Mouse (Mus musculus): ENCODE measurements around the gene Olfr1135. TPM values are rescaled to one million over a fixed set of nuclear protein-coding genes. Genes with fewer than 3 reads are reported as not detected.

Gene Olfr1135
- polyA plus RNA-seq (2017; shearing (Covaris generic)), result not detected

DNA sequence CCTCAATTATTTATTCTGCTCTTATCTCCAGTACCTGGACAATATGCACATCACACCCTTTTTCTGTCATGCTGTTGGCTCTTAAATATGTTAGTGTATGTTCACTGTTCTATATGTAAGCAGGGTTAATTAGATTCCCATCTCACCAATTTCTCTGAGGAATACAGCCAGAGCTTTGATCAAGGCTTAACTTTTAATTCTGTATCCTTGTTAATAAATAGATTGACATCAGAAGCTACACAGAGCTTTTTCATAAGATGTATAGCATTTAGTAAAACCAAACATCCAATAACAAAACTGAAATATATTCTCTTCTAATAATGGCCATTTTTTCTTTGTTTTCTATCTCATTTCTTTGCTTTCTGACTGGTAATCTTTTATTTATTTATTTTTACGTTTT, at the start of gene Olfr1135:
Gene Olfr1135, minus strand, starts transcription at position 101 of the 400 bp plus-strand sequence.

DNA sequence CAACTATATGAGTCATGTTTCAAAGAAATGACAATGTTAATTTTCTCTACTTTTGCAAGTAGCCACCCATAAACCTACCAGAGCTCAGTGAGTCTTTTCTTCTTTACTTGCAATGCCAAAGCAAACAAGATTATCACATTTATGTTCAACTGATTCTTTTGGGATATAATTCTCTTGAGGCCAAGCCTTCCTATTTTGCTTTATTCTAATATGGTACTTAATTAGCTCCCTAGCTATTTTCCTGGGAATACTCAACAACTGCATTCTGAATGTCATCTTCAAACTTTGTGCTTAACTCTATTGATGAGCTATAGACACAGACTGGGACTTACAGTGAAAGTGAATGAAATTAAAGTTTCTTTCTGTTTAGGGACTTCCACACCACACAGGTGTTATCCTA, 39.6 kb upstream of the Olfr1135 start, which contains the start of gene Olfr1137:
Gene Olfr1137, minus strand, starts transcription at position 101 of the 400 bp plus-strand sequence.

DNA sequence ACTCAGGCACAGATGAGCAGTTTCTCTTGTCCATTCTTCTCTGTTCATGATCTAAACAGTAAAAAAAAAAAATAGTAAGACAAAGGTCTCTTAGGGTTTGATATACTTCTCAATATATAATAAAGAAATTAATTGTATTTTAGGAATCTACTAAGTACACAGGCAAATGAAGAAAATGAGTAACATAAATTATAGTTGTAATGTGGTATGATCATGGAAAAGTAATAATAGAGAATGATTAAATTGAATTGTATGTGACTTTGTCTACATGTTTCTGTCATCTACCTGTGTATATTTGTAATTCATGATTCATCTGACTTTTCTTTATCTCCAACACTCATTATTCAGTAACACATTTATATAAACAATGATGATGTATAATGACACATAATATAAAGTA, 20.4 kb upstream of the Olfr1135 start, which contains the start of gene Olfr1136:
Gene Olfr1136, minus strand, starts transcription at position 101 of the 400 bp plus-strand sequence.

DNA sequence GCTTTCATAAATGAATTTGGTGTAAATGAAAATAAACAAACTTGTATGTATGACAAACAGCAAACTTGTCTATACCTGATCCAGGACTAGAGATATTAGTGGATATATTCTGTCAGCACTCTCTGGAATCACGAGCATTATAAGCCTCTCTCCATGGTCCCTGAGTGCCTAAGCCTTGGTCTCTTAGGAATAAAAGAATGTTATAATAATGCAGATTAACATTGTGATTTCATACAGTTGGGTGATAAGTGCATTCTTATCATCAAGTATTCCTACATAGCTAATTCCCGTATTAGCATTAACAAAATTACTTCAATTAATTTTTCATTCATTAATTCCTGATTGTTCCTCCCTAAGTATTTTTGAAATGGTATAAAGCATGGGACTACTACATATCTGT, 15.1 kb downstream of the Olfr1135 start, which contains the start of gene Olfr1134:
Gene Olfr1134, minus strand, starts transcription at position 101 of the 400 bp plus-strand sequence.

DNA sequence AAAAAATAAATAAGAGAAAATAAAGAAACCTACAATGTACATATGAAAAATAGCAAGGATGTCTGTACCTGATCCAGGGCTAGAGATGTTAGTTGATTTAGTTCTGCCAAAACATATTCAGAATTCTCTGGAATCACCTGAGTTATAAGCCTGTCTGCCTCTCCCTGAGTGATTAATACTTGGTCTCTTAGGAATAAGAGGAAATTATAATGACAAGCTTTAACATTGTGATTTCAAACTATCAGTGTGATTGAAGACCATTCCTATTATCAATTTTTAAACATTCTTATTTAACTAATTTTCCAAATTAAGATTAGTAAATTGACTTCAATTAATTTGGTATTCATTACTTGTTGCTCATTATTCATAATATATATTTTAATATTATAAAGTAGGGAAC, 26.2 kb downstream of the Olfr1135 start, which contains the start of gene Olfr1133:
Gene Olfr1133, minus strand, starts transcription at position 101 of the 400 bp plus-strand sequence.

DNA sequence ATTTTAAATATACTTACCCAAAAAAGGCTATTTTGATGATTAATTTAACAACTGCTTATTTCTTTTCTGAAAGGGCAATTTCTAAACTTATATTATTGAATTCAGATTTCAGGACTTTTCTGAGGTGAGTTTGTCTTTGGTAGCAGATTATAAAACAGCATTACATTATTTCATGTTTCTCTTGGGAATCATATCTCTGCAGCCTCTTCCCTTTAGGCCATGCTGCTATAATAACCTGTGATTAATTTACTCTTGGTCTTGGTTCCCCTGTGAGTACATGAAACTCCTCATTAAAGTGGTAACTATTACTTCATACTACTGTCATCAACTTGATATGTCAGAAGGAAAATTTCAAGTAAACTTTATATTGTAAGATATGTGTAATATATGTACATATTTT, 36.0 kb downstream of the Olfr1135 start, which contains the start of gene Olfr1132:
Gene Olfr1132, minus strand, starts transcription at position 101 of the 400 bp plus-strand sequence.

DNA sequence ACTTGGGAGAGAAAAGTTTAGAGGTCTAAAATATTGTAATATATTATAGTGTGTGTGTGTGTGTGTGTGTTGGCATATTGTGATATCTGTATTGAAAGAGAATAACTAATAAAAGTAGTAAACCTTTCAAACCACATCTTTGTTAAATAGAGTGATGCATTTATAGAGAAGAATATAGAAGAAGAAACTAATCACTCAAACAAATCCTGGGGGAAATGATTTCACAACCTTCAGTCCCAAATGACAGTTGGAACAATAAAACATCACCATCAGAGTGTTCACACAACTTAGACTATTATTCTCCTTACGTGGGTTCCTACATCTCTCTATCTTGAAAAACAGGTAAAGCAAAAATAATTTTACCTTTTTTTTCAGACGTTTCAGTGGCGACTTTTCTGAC, 46.7 kb downstream of the Olfr1135 start, which contains the start of gene Olfr1131:
Gene Olfr1131, plus strand, starts transcription at position 301 of the 400 bp plus-strand sequence.

Other genes with a start within 250 kb of the Olfr1135 start
- gene Olfr1124, start 243.4 kb downstream of the Olfr1135 start, polyA plus RNA-seq (2017; shearing (Covaris generic)), result 0.30 TPM
- gene Olfr1126, start 219.7 kb downstream of the Olfr1135 start, polyA plus RNA-seq (2017; shearing (Covaris generic)), result not detected
- not detected for gene Pramel7, start 176.6 kb downstream of the Olfr1135 start, polyA plus RNA-seq (2017; shearing (Covaris generic))
- gene Pramel6, start 167.1 kb downstream of the Olfr1135 start, polyA plus RNA-seq (2017; shearing (Covaris generic)), result not detected
- not detected for gene Olfr153, start 141.9 kb downstream of the Olfr1135 start, polyA plus RNA-seq (2017; shearing (Covaris generic))
- gene Olfr1128, start 128.1 kb downstream of the Olfr1135 start, polyA plus RNA-seq (2017; shearing (Covaris generic)), result 0.41 TPM
- gene Olfr1129, start 99.8 kb downstream of the Olfr1135 start, polyA plus RNA-seq (2017; shearing (Covaris generic)), result not detected
- gene Olfr1130, start 67.5 kb downstream of the Olfr1135 start, polyA plus RNA-seq (2017; shearing (Covaris generic)), result not detected
- not detected for gene Olfr1131, start 46.6 kb downstream of the Olfr1135 start, polyA plus RNA-seq (2017; shearing (Covaris generic))
- gene Olfr1132, start 36.1 kb downstream of the Olfr1135 start, polyA plus RNA-seq (2017; shearing (Covaris generic)), result not detected
- gene Olfr1133, start 26.3 kb downstream of the Olfr1135 start, polyA plus RNA-seq (2017; shearing (Covaris generic)), result not detected
- gene Olfr1134, start 15.2 kb downstream of the Olfr1135 start, polyA plus RNA-seq (2017; shearing (Covaris generic)), result not detected
- gene Olfr1136, start 20.3 kb upstream of the Olfr1135 start, polyA plus RNA-seq (2017; shearing (Covaris generic)), result not detected
- gene Olfr1137, start 39.5 kb upstream of the Olfr1135 start, polyA plus RNA-seq (2017; shearing (Covaris generic)), result not detected
- gene Olfr1138, start 66.3 kb upstream of the Olfr1135 start, polyA plus RNA-seq (2017; shearing (Covaris generic)), result 0.41 TPM
- not detected for gene Olfr1140, start 70.1 kb upstream of the Olfr1135 start, polyA plus RNA-seq (2017; shearing (Covaris generic))
- not detected for gene Olfr1141, start 80.3 kb upstream of the Olfr1135 start, polyA plus RNA-seq (2017; shearing (Covaris generic))
- gene Olfr152, start 105.8 kb upstream of the Olfr1135 start, polyA plus RNA-seq (2017; shearing (Covaris generic)), result not detected
- gene Olfr1143, start 126.9 kb upstream of the Olfr1135 start, polyA plus RNA-seq (2017; shearing (Covaris generic)), result not detected
- gene Olfr1145, start 136.2 kb upstream of the Olfr1135 start, polyA plus RNA-seq (2017; shearing (Covaris generic)), result not detected
- gene Olfr1148, start 156.9 kb upstream of the Olfr1135 start, polyA plus RNA-seq (2017; shearing (Covaris generic)), result 0.28 TPM
- not detected for gene Olfr1150-ps1, start 170.3 kb upstream of the Olfr1135 start, polyA plus RNA-seq (2017; shearing (Covaris generic))
- gene Olfr1151, start 182.2 kb upstream of the Olfr1135 start, polyA plus RNA-seq (2017; shearing (Covaris generic)), result not detected
- 0.09 TPM for gene Olfr1152, start 192.8 kb upstream of the Olfr1135 start, polyA plus RNA-seq (2017; shearing (Covaris generic))
- not detected for gene Olfr1153, start 221.3 kb upstream of the Olfr1135 start, polyA plus RNA-seq (2017; shearing (Covaris generic))
- not detected for gene Olfr1154, start 231.5 kb upstream of the Olfr1135 start, polyA plus RNA-seq (2017; shearing (Covaris generic))